Mouse (Mus musculus): Measurements from ENCODE around the gene Srcap. TPM values are rescaled to one million over a fixed set of nuclear protein-coding genes. Genes with fewer than 3 reads are reported as not detected.

Gene Srcap
- polyA plus RNA-seq, 1 experiment: 98.5 TPM

DNA sequence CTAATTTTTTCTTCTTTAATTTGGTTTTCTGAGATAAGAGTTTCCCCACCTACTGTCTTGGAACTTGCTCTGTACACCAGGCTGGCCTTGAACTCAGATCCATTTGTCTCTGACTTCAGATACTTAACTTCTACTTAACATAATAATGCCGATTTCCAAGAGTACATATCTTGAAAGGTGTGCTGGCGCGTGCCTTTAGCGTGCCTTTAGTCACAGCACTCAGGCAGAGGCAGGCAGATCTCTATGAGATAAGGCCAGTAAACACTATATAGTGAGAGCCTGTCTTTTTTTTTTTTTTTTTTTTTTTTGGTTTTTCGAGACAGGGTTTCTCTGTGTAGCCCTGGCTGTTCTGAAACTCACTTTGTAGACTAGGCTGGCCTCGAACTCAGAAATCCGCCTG lies 4.6 kb downstream of the Srcap start:
- Histone ChIP-seq H3K4me3 (replicated peaks; ENCODE audit: control insufficient read depth, low read depth, low read length) (no peak overlapping the region), H3K4me1 (ENCODE audit: control insufficient read depth, insufficient read depth, low read length) (no peaks in the 10 kb centered on the region; the same call in 1 of the 2 replicates), H3K27ac (ENCODE audit: control insufficient read depth, insufficient read depth, low read depth, low read length, poor library complexity) (no peak overlapping the region)
- TF ChIP-seq POLR2A (IDR thresholded peaks at IDR 0.05; ENCODE audit: borderline replicate concordance, control insufficient read depth, low read depth, low read length) (no peak), CTCF (IDR thresholded peaks at IDR 0.05; ENCODE audit: control insufficient read depth, insufficient read depth, low read length) (no peak)
- WGBS: 88% methylated on average over 7 of the region's 7 CpGs

DNA sequence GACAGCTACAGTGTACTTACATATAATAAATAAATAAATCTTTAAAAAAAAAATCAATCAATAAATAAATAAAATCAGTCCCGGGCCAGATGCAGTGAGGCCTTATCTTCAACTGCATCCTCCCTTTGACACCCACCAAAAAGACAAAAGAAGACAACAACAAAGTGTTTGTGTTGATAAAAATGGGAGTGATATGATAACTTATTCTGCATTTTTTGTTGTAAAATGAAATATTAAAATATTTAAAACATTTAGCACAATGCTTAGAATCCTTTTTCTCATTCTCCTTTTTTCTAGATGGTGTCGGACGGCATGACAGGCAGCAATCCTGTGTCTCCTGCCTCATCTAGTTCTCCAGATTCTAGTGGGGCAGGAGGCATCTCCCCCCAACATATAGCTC lies 7.5 kb downstream of the Srcap start, which contains the start of gene Gm42715:
TSS of gene Gm42715 (plus strand) at position 301 of the 400 bp plus-strand sequence.
- TF ChIP-seq POLR2A (IDR thresholded peaks at IDR 0.05; ENCODE audit: borderline replicate concordance, control insufficient read depth, low read depth, low read length) (no peak), CTCF (IDR thresholded peaks at IDR 0.05; ENCODE audit: control insufficient read depth, insufficient read depth, low read length) (no peak)
- no peak within 1 kb of the TSS for H3K4me3 ChIP-seq (replicated peaks; ENCODE audit: control insufficient read depth, low read depth, low read length)
- H3K27ac ChIP-seq (ENCODE audit: control insufficient read depth, insufficient read depth, low read depth, low read length, poor library complexity): no peak within 1 kb of the TSS
- H3K4me1 ChIP-seq (ENCODE audit: control insufficient read depth, insufficient read depth, low read length): no peaks in the 10 kb centered on the region
- 94% methylated on average over 3 of the region's 3 CpGs for WGBS

DNA sequence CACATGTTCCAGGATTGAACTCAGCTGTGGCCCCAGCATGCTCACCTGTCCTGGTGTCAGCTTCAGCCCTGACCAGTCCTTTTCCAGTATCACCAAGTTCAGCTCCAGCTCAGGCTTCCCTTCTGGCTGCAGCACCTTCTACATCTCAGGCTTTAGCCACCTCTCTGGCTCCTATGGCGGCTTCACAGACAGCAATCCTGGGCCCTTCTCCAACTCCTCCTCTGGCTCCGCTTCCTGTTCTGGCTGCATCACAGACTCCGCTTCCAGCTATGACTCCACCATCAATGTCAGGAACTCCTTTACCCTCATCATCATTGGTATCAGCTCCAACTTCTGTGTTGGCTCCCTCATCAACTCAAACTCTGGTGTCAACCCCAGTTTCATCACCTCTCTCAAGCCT lies 29.9 kb downstream of the Srcap start:
- H3K4me1 ChIP-seq (ENCODE audit: control insufficient read depth, insufficient read depth, low read length): no peaks in the 10 kb centered on the region
- 95% methylated on average over 3 of the region's 3 CpGs for WGBS
- no peak overlapping the region for H3K27ac ChIP-seq (ENCODE audit: control insufficient read depth, insufficient read depth, low read depth, low read length, poor library complexity)
- H3K4me3 ChIP-seq (replicated peaks; ENCODE audit: control insufficient read depth, low read depth, low read length): no peak overlapping the region
- TF ChIP-seq POLR2A (IDR thresholded peaks at IDR 0.05; ENCODE audit: borderline replicate concordance, control insufficient read depth, low read depth, low read length) (no peak), CTCF (IDR thresholded peaks at IDR 0.05; ENCODE audit: control insufficient read depth, insufficient read depth, low read length) (no peak)

DNA sequence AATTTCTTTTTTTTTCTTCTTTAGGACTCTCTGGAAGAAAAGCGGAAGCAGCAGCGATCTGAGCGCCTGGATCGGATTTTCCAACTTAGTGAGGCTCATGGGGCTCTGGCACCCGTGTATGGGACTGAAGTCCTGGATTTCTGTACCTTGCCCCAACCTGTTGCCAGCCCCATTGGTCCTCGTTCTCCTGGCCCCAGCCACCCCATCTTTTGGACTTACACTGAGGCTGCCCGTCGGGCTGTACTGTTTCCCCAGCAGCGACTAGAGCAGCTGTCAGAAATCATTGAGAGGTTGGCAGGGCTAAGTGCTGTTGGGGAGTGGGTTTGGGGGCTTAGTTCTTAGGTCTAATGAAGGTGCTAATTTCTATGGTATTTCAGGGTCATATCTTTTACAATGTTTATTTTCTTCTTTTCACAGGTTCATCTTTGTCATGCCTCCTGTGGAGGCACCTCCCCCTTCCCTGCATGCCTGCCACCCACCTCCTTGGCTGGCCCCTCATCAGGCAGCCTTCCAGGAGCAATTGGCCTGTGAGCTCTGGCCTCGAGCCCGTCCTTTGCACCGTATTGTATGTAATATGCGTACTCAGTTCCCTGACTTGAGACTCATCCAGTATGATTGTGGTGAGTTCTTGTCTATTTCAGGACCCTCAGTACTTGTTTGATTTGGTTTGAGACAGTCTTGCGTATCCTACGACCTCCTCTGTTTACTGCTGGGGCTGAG lies 37.5 kb downstream of the Srcap start:
- TF ChIP-seq CTCF (IDR thresholded peaks at IDR 0.05; ENCODE audit: control insufficient read depth, insufficient read depth, low read length): no peak
- TF ChIP-seq POLR2A (IDR thresholded peaks at IDR 0.05; ENCODE audit: borderline replicate concordance, control insufficient read depth, low read depth, low read length): no peak
- 92% methylated on average over 15 of the region's 15 CpGs for WGBS
- no peaks in the 10 kb centered on the region for H3K4me1 ChIP-seq (ENCODE audit: control insufficient read depth, insufficient read depth, low read length)
- no peak overlapping the region for H3K27ac ChIP-seq (ENCODE audit: control insufficient read depth, insufficient read depth, low read depth, low read length, poor library complexity)
- H3K4me3 ChIP-seq (replicated peaks; ENCODE audit: control insufficient read depth, low read depth, low read length): no peak overlapping the region

DNA sequence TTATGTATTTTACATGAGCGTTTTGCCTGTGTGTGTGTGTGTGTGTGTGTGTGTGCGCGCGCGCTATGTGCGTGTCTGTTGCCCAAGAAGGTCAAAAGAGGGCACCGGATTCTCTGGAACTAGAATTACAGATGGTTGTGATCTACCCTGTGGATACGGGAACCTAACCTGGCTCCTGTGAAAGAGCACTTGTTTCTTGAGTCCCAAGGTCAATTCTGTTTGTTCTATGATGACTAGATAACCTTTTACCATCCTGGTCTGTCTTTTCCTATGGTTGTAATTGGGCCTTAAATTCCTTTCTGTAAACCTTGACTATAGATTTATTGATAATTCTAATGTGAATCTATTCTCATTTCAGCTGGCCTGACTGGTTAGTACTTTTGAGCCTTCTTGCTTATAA lies 39.8 kb downstream of the Srcap start:
- H3K4me3 ChIP-seq (replicated peaks; ENCODE audit: control insufficient read depth, low read depth, low read length): no peak overlapping the region
- H3K4me1 ChIP-seq (ENCODE audit: control insufficient read depth, insufficient read depth, low read length): no peaks in the 10 kb centered on the region
- no peak for TF ChIP-seq POLR2A (IDR thresholded peaks at IDR 0.05; ENCODE audit: borderline replicate concordance, control insufficient read depth, low read depth, low read length)
- TF ChIP-seq CTCF (IDR thresholded peaks at IDR 0.05; ENCODE audit: control insufficient read depth, insufficient read depth, low read length): no peak
- 94% methylated on average over 8 of the region's 8 CpGs for WGBS
- H3K27ac ChIP-seq (ENCODE audit: control insufficient read depth, insufficient read depth, low read depth, low read length, poor library complexity): no peak overlapping the region

DNA sequence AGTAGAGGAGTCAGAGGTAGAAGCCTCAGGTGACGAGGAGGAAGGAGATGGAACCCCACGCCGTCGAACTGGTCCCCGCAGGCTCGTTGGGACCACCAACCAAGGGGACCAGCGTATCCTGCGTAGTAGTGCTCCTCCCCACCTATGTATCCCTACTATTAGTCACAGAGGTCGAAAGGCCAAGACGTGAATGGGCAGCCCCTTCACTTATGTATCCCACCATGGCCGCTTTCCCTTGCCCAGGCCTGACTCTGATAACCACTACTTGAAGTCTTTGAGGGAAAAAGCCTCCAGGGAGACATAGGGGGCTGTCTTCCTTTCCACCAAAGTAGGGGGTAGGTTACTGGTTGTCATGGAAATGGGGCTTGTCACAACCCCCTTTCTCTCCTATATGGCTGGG lies 48.8 kb downstream of the Srcap start:
- 94% methylated on average over 11 of the region's 11 CpGs for WGBS
- TF ChIP-seq POLR2A (IDR thresholded peaks at IDR 0.05; ENCODE audit: borderline replicate concordance, control insufficient read depth, low read depth, low read length) (no peak; the same call in 1 of the 2 replicates), CTCF (IDR thresholded peaks at IDR 0.05; ENCODE audit: control insufficient read depth, insufficient read depth, low read length) (no peak)
- Histone ChIP-seq H3K4me1 (ENCODE audit: control insufficient read depth, insufficient read depth, low read length) (no peaks in the 10 kb centered on the region), H3K4me3 (replicated peaks; ENCODE audit: control insufficient read depth, low read depth, low read length) (no peak overlapping the region), H3K27ac (ENCODE audit: control insufficient read depth, insufficient read depth, low read depth, low read length, poor library complexity) (no peak overlapping the region)

DNA sequence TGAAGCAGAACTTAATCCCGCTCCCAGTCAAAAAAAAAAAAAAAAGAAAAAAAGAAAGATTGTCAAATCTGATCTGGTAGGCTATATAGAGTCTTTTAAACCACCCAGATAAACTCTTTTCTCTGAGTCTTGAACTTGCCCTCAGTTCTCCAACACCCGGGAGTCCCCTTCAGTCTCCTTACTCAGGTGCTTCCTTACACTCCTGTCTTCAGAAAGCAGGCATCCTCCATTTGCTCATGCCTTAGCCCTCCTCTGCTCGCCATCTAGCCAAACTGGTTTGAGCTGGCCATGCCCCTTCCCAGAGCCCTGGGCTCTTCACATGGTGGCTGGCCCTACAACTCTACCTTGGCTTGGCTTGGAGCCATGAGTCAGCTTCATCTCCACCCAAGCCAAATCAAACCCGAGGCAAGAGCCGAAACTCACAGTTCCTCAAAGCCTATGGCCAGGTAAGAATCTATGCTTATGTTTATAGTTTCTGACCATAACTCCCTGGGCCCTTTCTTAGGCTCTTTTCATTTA lies 49.6 kb downstream of the Srcap start, which contains the start of gene Tmem265:
TSS of gene Tmem265 (plus strand) at position 51 of the 519 bp plus-strand sequence.
- H3K4me1 ChIP-seq (ENCODE audit: control insufficient read depth, insufficient read depth, low read length): no peaks in the 10 kb centered on the region
- H3K27ac ChIP-seq (ENCODE audit: control insufficient read depth, insufficient read depth, low read depth, low read length, poor library complexity): no peak within 1 kb of the TSS
- WGBS: 83% methylated on average over 5 of the region's 5 CpGs
- no peak within 1 kb of the TSS for H3K4me3 ChIP-seq (replicated peaks; ENCODE audit: control insufficient read depth, low read depth, low read length)
- TF ChIP-seq POLR2A (IDR thresholded peaks at IDR 0.05; ENCODE audit: borderline replicate concordance, control insufficient read depth, low read depth, low read length) (no peak), CTCF (IDR thresholded peaks at IDR 0.05; ENCODE audit: control insufficient read depth, insufficient read depth, low read length) (no peak)

DNA sequence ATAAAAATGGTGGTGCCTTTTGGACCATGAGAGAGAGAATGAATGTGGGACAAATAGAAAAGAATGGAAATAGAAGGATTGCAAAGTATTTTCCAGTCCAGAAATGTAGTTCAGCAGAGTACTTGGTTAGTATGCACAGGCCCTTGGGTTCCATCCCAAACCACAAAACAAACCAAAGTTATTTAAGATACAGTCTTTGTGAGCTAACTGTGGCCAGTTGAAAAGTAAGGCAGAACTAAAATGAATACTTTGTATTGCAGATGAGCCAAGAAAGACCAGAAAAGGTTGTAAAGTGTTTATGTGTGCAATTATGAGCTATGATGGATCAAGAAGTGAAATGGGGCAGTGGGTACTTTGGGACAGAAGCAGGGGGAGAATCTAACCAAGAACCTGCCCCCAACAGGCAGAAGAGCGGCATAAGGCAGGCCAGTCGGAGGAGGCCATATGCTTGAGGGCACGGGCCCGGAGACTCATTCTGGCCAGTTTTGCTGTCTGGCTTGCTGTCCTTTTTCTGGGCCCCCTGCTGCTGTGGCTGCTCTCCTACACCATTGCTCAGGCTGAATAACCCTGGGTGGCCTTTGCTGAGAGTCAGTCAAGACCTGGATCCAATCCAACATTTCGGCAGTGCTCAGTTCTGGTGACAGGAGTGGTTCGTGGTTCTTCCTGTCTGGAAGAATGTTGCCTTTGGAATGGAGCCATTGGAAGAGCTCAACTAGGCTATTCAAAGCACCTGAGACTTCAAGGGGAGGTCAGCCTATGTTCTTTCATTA lies 52.8 kb downstream of the Srcap start:
- Histone ChIP-seq H3K4me1 (ENCODE audit: control insufficient read depth, insufficient read depth, low read length) (no peaks in the 10 kb centered on the region), H3K4me3 (replicated peaks; ENCODE audit: control insufficient read depth, low read depth, low read length) (no peak overlapping the region), H3K27ac (ENCODE audit: control insufficient read depth, insufficient read depth, low read depth, low read length, poor library complexity) (no peak overlapping the region)
- TF ChIP-seq POLR2A (IDR thresholded peaks at IDR 0.05; ENCODE audit: borderline replicate concordance, control insufficient read depth, low read depth, low read length) (no peak), CTCF (IDR thresholded peaks at IDR 0.05; ENCODE audit: control insufficient read depth, insufficient read depth, low read length) (no peak)
- 83% methylated on average over 6 of the region's 6 CpGs for WGBS

Measured in bone marrow, adult 2 months (tissue).